Mouse (Mus musculus): ENCODE measurements around the gene Nup188. TPM values are rescaled to one million over a fixed set of nuclear protein-coding genes. Genes with fewer than 3 reads are reported as not detected.

The Nup188 gene
- total and polyA plus RNA-seq, 3 experiments = 22.1 to 89.5 (median 62.8) TPM

DNA sequence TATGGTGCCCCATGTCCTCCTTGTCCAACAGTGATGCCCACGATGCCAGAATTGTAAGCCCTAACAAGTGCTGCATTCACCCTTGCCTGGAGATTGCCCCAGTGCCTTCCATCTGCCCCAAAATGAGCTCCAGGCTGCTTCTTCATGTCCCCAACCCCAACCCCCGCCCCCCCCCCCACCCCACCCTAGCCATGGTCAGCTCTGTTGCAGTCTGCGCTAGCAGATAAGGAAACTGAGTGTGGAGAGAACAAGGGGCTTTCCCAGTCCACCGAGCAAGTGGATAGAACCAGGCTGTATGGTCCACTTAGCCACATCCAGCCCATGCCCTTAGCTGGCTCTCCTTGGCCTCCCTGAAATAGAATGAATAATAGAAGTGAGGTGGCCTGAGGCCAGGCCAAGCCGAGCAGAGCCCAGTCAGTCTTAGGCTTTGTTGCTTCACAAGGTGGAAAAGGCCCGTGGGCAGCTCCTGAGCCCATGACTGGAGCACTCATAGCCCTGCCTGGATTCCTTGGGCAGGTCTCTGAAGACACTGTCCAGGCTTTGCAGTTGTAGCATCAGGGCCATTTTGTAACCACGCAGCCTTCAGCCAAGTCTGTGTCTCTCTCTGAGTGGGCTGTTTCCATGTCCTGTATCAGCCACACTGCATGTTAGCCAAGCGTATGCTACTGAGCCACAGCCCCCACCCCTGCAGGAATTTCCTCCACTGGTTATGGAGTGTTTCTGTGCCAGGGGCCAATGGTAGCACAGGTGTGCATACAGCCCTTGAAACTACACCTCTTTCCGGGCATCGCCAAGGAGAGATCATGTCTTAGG is 94.6 kb downstream of the Nup188 start:
- TF ChIP-seq TAL1 (conservative IDR thresholded peaks at IDR 0.05; ENCODE audit: low read depth, low read length) (0 out of 2 replicates have a peak, but pooled peaks have one; percentile 19), POLR2AphosphoS5 (IDR thresholded peaks at IDR 0.05; ENCODE audit: insufficient replicate concordance, low read depth, low read length) (no peak)
- Histone ChIP-seq H3K4me3 (ENCODE audit: low read depth, low read length) (peak overlapping the region; percentile 34; the same call in 1 of the 2 replicates), H3K4me1 (ENCODE audit: insufficient read depth, low read depth, low read length) (peaks cover 52% of the 10 kb centered on the region)

DNA sequence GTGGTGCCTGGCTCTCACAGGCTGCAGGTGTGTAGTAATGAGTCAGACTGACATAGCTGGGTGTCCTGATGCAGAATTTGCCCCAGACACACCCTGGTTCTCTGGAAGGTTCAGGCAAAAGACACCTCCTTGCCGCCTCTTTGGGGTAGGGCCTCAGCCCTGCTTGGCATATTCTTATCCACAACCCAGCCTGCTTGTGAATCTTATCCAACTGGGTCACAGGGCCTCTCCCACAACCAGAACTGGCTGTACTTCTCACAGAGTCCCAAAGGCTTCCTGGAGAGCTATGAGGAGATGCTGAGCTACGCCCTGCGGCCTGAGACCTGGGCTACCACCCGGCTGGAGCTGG is 95.2 kb downstream of the Nup188 start:
- TF ChIP-seq GATA1 (IDR thresholded peaks at IDR 0.05; ENCODE audit: borderline replicate concordance, low read length) (no peak), TAL1 (conservative IDR thresholded peaks at IDR 0.05; ENCODE audit: low read depth, low read length) (no peak), CTCF (IDR thresholded peaks at IDR 0.05; ENCODE audit: low read depth, low read length) (no peak), GATA2 (IDR thresholded peaks at IDR 0.05; ENCODE audit: borderline replicate concordance, low read depth, low read length) (no peak), POLR2AphosphoS5 (IDR thresholded peaks at IDR 0.05; ENCODE audit: insufficient replicate concordance, low read depth, low read length) (no peak)
- Histone ChIP-seq H3K4me1 (ENCODE audit: insufficient read depth, low read depth, low read length) (peaks cover 49% of the 10 kb centered on the region), H3K36me3 (replicated peaks) (peaks cover 98% of the 10 kb centered on the region), H3K4me3 (ENCODE audit: low read depth, low read length) (no peak overlapping the region), H3K27me3 (ENCODE audit: insufficient read depth, low read length) (no peaks in the 10 kb centered on the region), H3K9me3 (replicated peaks) (no peaks in the 10 kb centered on the region)
- DNase-seq (ENCODE audit: low spot score) (no peak), ATAC-seq (ENCODE audit: extremely low read depth, insufficient number of reproducible peaks, low FRiP score, poor library complexity, severe bottlenecking) (no peak)

More for the DNA sequence above, 94.6 kb downstream of the Nup188 start:
- Histone ChIP-seq H3K27me3 (ENCODE audit: insufficient read depth, low read length) (no peaks in the 10 kb centered on the region), H3K36me3 (replicated peaks) (peaks cover 99% of the 10 kb centered on the region), H3K9me3 (replicated peaks) (no peaks in the 10 kb centered on the region)
- DNase-seq (ENCODE audit: low spot score) (no peak), ATAC-seq (ENCODE audit: extremely low read depth, insufficient number of reproducible peaks, low FRiP score, poor library complexity, severe bottlenecking) (no peak)

DNA sequence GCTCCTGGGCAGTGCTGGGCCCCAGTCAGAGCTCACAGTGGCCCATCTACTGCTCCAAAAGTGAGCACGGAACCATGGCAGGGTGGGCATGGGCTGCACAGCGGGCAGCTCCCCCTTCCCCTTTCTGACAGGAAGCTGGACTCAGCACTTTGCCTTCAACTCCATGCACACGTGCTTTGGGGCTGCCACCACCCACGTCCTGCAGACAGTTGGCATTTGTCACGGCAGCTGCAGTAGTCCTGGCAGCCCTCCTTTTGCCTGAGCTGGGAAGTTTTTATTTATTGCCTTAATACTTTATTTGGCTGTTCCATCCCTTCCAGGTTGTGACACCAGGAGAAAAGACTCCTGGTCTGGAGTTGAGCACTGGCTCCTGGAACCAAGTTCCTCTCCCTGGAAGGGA is 98.6 kb downstream of the Nup188 start:
- ATAC-seq (ENCODE audit: extremely low read depth, insufficient number of reproducible peaks, low FRiP score, poor library complexity, severe bottlenecking) = no peak
- TF ChIP-seq GATA2 (IDR thresholded peaks at IDR 0.05; ENCODE audit: borderline replicate concordance, low read depth, low read length) (no peak), TAL1 (conservative IDR thresholded peaks at IDR 0.05; ENCODE audit: low read depth, low read length) (no peak), POLR2AphosphoS5 (IDR thresholded peaks at IDR 0.05; ENCODE audit: insufficient replicate concordance, low read depth, low read length) (no peak), GATA1 (IDR thresholded peaks at IDR 0.05; ENCODE audit: borderline replicate concordance, low read length) (no peak), CTCF (IDR thresholded peaks at IDR 0.05; ENCODE audit: low read depth, low read length) (no peak)
- no peak for DNase-seq (ENCODE audit: low spot score)
- peaks cover 71% of the 10 kb centered on the region for H3K36me3 ChIP-seq (replicated peaks)
- H3K4me3 ChIP-seq (ENCODE audit: low read depth, low read length) = no peak overlapping the region
- H3K4me1 ChIP-seq (ENCODE audit: insufficient read depth, low read depth, low read length) = peaks cover 30% of the 10 kb centered on the region
- no peaks in the 10 kb centered on the region for H3K27me3 ChIP-seq (ENCODE audit: insufficient read depth, low read length)
- no peaks in the 10 kb centered on the region for H3K9me3 ChIP-seq (replicated peaks)

DNA sequence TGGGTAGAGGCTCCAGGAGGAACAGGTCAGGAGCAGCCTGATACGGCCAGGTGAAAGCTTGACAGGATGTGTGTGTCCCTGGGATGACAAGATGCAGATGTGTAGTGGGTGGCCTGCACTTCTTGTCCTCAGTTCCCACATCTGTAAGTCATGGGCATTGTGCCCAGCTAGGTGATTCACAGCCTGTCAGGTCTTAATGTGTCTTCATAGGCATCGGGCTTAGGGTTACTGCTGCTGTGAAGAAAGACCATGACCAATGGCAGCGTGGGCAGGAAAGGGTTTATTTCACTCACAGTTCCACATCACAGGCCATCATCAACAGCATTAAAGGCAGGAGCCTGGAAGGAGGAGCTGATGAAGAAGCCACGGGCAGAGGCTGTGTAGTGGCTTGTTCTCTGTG is 99.4 kb downstream of the Nup188 start:
- H3K36me3 ChIP-seq (replicated peaks) = peaks cover 64% of the 10 kb centered on the region

DNA sequence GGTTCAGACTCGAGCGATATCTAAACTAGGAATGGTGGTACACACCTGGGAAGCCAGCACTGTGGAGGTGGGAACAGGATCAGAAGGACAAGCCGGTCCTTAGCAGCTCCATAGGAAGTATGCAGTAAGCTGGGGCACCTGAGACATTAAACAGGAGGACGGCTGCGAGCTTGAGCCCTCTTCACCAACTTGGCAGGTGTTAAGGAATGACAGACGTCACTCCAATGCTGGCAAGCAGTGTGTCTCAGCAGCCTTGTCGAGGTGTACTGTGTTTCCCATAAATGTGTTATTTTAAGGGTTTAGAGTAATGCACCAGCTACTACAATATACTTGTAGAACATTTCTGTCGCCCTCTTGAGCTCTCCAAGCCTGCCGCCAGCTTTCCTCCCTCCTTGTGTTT is 100.7 kb downstream of the Nup188 start:
- peaks cover 26% of the 10 kb centered on the region for H3K4me1 ChIP-seq (ENCODE audit: insufficient read depth, low read depth, low read length)
- H3K4me3 ChIP-seq (ENCODE audit: low read depth, low read length) = no peak overlapping the region
- no peak for DNase-seq (ENCODE audit: low spot score)
- ATAC-seq (ENCODE audit: extremely low read depth, insufficient number of reproducible peaks, low FRiP score, poor library complexity, severe bottlenecking) = no peak
- no peaks in the 10 kb centered on the region for H3K27me3 ChIP-seq (ENCODE audit: insufficient read depth, low read length)
- H3K9me3 ChIP-seq (replicated peaks) = no peaks in the 10 kb centered on the region
- H3K36me3 ChIP-seq (replicated peaks) = peaks cover 51% of the 10 kb centered on the region
- TF ChIP-seq GATA1 (IDR thresholded peaks at IDR 0.05; ENCODE audit: borderline replicate concordance, low read length) = no peak
- TF ChIP-seq CTCF (IDR thresholded peaks at IDR 0.05; ENCODE audit: low read depth, low read length) = no peak
- TF ChIP-seq TAL1 (conservative IDR thresholded peaks at IDR 0.05; ENCODE audit: low read depth, low read length) = no peak
- no peak for TF ChIP-seq GATA2 (IDR thresholded peaks at IDR 0.05; ENCODE audit: borderline replicate concordance, low read depth, low read length)
- TF ChIP-seq POLR2AphosphoS5 (IDR thresholded peaks at IDR 0.05; ENCODE audit: insufficient replicate concordance, low read depth, low read length) = no peak

More for the DNA sequence above, 99.4 kb downstream of the Nup188 start:
- Histone ChIP-seq H3K27me3 (ENCODE audit: insufficient read depth, low read length) (no peaks in the 10 kb centered on the region), H3K4me3 (ENCODE audit: low read depth, low read length) (no peak overlapping the region), H3K4me1 (ENCODE audit: insufficient read depth, low read depth, low read length) (peaks cover 27% of the 10 kb centered on the region), H3K9me3 (replicated peaks) (no peaks in the 10 kb centered on the region)
- TF ChIP-seq POLR2AphosphoS5 (IDR thresholded peaks at IDR 0.05; ENCODE audit: insufficient replicate concordance, low read depth, low read length) = no peak
- no peak for TF ChIP-seq GATA1 (IDR thresholded peaks at IDR 0.05; ENCODE audit: borderline replicate concordance, low read length)
- no peak for TF ChIP-seq GATA2 (IDR thresholded peaks at IDR 0.05; ENCODE audit: borderline replicate concordance, low read depth, low read length)
- no peak for TF ChIP-seq CTCF (IDR thresholded peaks at IDR 0.05; ENCODE audit: low read depth, low read length)
- TF ChIP-seq TAL1 (conservative IDR thresholded peaks at IDR 0.05; ENCODE audit: low read depth, low read length) = no peak
- ATAC-seq (ENCODE audit: extremely low read depth, insufficient number of reproducible peaks, low FRiP score, poor library complexity, severe bottlenecking) (no peak), DNase-seq (ENCODE audit: low spot score) (no peak)

DNA sequence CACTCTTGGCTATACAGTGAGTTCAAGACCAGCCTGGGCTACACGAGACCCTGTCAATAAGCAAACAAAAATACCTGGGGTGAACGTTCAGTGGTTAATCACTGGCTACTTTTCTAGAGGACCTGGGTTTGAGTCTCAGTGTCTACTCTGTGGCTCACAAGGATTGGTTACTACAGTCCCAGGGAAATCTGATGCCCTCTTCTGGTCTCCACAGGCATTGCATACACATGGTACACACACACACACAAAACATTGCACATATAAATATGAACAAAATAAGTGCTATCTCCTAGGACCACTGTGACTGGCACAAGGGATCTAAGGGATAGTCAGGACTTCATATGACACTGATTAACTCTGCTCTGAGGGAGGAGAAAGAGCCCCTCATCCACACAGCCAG is 102.8 kb downstream of the Nup188 start:
- Histone ChIP-seq H3K4me3 (ENCODE audit: low read depth, low read length) (no peak overlapping the region), H3K9me3 (replicated peaks) (no peaks in the 10 kb centered on the region), H3K27me3 (ENCODE audit: insufficient read depth, low read length) (no peaks in the 10 kb centered on the region), H3K36me3 (replicated peaks) (peaks cover 39% of the 10 kb centered on the region), H3K4me1 (ENCODE audit: insufficient read depth, low read depth, low read length) (peaks cover 42% of the 10 kb centered on the region)
- DNase-seq (ENCODE audit: low spot score) (no peak), ATAC-seq (ENCODE audit: extremely low read depth, insufficient number of reproducible peaks, low FRiP score, poor library complexity, severe bottlenecking) (no peak)
- TF ChIP-seq CTCF (IDR thresholded peaks at IDR 0.05; ENCODE audit: low read depth, low read length) (0 out of 2 replicates have a peak, but pooled peaks have one; percentile 3), TAL1 (conservative IDR thresholded peaks at IDR 0.05; ENCODE audit: low read depth, low read length) (no peak), GATA1 (IDR thresholded peaks at IDR 0.05; ENCODE audit: borderline replicate concordance, low read length) (no peak), GATA2 (IDR thresholded peaks at IDR 0.05; ENCODE audit: borderline replicate concordance, low read depth, low read length) (no peak), POLR2AphosphoS5 (IDR thresholded peaks at IDR 0.05; ENCODE audit: insufficient replicate concordance, low read depth, low read length) (no peak)

Measured in G1E (cell line).